Mouse (Mus musculus): Measurements from ENCODE around the gene Adamts20. TPM values are rescaled to one million over a fixed set of nuclear protein-coding genes. Genes with fewer than 3 reads are reported as not detected.

The Adamts20 gene
- polyA plus RNA-seq, 1 experiment from 2014 or later: 5.4 TPM

- H3K4me1 ChIP-seq (ENCODE audit: control insufficient read depth, insufficient read depth, low read length): 0 out of 2 replicates have a peak, but pooled peaks cover 3% of the 10 kb centered on the region
- H3K4me2 ChIP-seq (replicated peaks; ENCODE audit: low read depth, low read length): no peak overlapping the region
- H3K36me3 ChIP-seq (ENCODE audit: control insufficient read depth, insufficient read depth, low read length): no peaks in the 10 kb centered on the region
- H3K9ac ChIP-seq (replicated peaks; ENCODE audit: low read depth, low read length): no peak overlapping the region
- WGBS: 74% methylated on average over 2 of the region's 2 CpGs
- H3K27me3 ChIP-seq (ENCODE audit: control insufficient read depth, insufficient read depth, low read length): no peaks in the 10 kb centered on the region
- ATAC-seq (ENCODE audit: insufficient number of reproducible peaks, insufficient read depth, low FRiP score, low read depth): no peak
- H3K27ac ChIP-seq (ENCODE audit: low read length): no peak overlapping the region
- no peaks in the 10 kb centered on the region for H3K9me3 ChIP-seq (ENCODE audit: control insufficient read depth, low read depth, low read length)
- no peak overlapping the region for H3K4me3 ChIP-seq (ENCODE audit: low read depth, low read length)
Measured at GRCm38 (mm10) chr15:94235190-94235589, 230.0 kb downstream of the Adamts20 start.

GRCm38 (mm10) chr15:94231246-94231645 lies 234.0 kb downstream of the Adamts20 start:
- Histone ChIP-seq H3K9me3 (ENCODE audit: control insufficient read depth, low read depth, low read length) (no peaks in the 10 kb centered on the region), H3K9ac (replicated peaks; ENCODE audit: low read depth, low read length) (no peak overlapping the region), H3K36me3 (ENCODE audit: control insufficient read depth, insufficient read depth, low read length) (no peaks in the 10 kb centered on the region), H3K4me2 (replicated peaks; ENCODE audit: low read depth, low read length) (no peak overlapping the region), H3K4me1 (ENCODE audit: control insufficient read depth, insufficient read depth, low read length) (no peaks in the 10 kb centered on the region), H3K4me3 (ENCODE audit: low read depth, low read length) (no peak overlapping the region), H3K27me3 (ENCODE audit: control insufficient read depth, insufficient read depth, low read length) (no peaks in the 10 kb centered on the region), H3K27ac (ENCODE audit: low read length) (no peak overlapping the region)
- ATAC-seq (ENCODE audit: insufficient number of reproducible peaks, insufficient read depth, low FRiP score, low read depth): no peak
- WGBS: 27% methylated on average over 5 of the region's 5 CpGs

DNA sequence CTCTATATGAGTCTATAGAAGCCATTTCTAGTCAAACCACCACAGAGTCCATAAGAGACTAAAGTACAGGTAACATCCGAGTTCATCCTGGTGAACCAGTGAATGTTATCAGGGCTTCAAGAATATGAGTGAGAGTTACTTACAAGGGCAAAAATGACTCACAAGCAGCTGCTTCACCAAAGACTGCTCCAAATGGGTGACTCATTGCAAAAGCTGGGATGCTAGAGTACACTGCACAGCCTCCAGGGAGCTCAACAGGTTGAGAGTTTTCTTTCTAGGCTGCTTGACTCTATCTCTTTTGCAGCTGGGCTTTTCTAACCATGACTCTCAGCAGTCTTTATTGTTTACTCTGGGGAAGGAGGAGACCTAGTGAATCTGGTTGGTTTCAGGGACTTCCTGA lies 237.8 kb downstream of the Adamts20 start:
- H3K9ac ChIP-seq (replicated peaks; ENCODE audit: low read depth, low read length): no peak overlapping the region
- no peaks in the 10 kb centered on the region for H3K36me3 ChIP-seq (ENCODE audit: control insufficient read depth, insufficient read depth, low read length)
- no peaks in the 10 kb centered on the region for H3K27me3 ChIP-seq (ENCODE audit: control insufficient read depth, insufficient read depth, low read length)
- no peak overlapping the region for H3K27ac ChIP-seq (ENCODE audit: low read length)
- WGBS: 93% methylated on average over 1 of the region's 1 CpGs
- H3K4me2 ChIP-seq (replicated peaks; ENCODE audit: low read depth, low read length): no peak overlapping the region
- H3K4me3 ChIP-seq (ENCODE audit: low read depth, low read length): no peak overlapping the region
- H3K9me3 ChIP-seq (ENCODE audit: control insufficient read depth, low read depth, low read length): no peaks in the 10 kb centered on the region
- no peaks in the 10 kb centered on the region for H3K4me1 ChIP-seq (ENCODE audit: control insufficient read depth, insufficient read depth, low read length)
- no peak for ATAC-seq (ENCODE audit: insufficient number of reproducible peaks, insufficient read depth, low FRiP score, low read depth)

- H3K4me2 ChIP-seq (replicated peaks; ENCODE audit: low read depth, low read length): no peak overlapping the region
- H3K4me1 ChIP-seq (ENCODE audit: control insufficient read depth, insufficient read depth, low read length): peaks cover 8% of the 10 kb centered on the region; the same call in 1 of the 2 replicates
- H3K4me3 ChIP-seq (ENCODE audit: low read depth, low read length): no peak overlapping the region
- 28% methylated on average over 8 of the region's 8 CpGs for WGBS
- no peak for ATAC-seq (ENCODE audit: insufficient number of reproducible peaks, insufficient read depth, low FRiP score, low read depth)
- H3K9ac ChIP-seq (replicated peaks; ENCODE audit: low read depth, low read length): no peak overlapping the region
- H3K27ac ChIP-seq (ENCODE audit: low read length): no peak overlapping the region
- no peaks in the 10 kb centered on the region for H3K27me3 ChIP-seq (ENCODE audit: control insufficient read depth, insufficient read depth, low read length)
- H3K36me3 ChIP-seq (ENCODE audit: control insufficient read depth, insufficient read depth, low read length): no peaks in the 10 kb centered on the region
- H3K9me3 ChIP-seq (ENCODE audit: control insufficient read depth, low read depth, low read length): no peaks in the 10 kb centered on the region
Measured at GRCm38 (mm10) chr15:94223101-94223500, 242.1 kb downstream of the Adamts20 start.

DNA sequence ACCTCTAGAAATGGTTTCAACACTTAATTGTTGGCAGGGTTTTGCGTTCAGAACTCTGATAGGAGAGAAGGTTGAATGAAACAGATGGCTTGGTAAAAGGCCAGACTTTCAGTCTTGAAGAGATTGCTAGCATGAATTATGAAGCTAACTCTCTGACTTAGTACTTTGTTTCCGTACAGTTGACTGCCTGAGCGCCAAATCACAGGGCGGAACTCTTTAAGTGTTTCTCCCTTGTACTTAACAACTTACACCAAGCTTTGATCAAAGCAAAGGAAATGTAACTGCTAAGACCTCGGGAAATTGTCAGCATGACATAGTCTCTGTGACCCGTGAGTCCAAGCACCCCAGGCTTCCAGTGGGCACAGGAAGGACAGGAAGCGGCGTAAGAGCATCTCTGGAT lies 244.5 kb downstream of the Adamts20 start:
- Histone ChIP-seq H3K4me2 (replicated peaks; ENCODE audit: low read depth, low read length) (no peak overlapping the region), H3K27me3 (ENCODE audit: control insufficient read depth, insufficient read depth, low read length) (no peaks in the 10 kb centered on the region), H3K36me3 (ENCODE audit: control insufficient read depth, insufficient read depth, low read length) (no peaks in the 10 kb centered on the region), H3K9me3 (ENCODE audit: control insufficient read depth, low read depth, low read length) (no peaks in the 10 kb centered on the region), H3K27ac (ENCODE audit: low read length) (no peak overlapping the region), H3K9ac (replicated peaks; ENCODE audit: low read depth, low read length) (no peak overlapping the region), H3K4me3 (ENCODE audit: low read depth, low read length) (no peak overlapping the region), H3K4me1 (ENCODE audit: control insufficient read depth, insufficient read depth, low read length) (peaks cover 8% of the 10 kb centered on the region; the same call in 1 of the 2 replicates)
- no peak for ATAC-seq (ENCODE audit: insufficient number of reproducible peaks, insufficient read depth, low FRiP score, low read depth)
- 39% methylated on average over 8 of the region's 8 CpGs for WGBS

Other genes with a start within 250 kb of the Adamts20 start
- 8.9 and 11.0 TPM in 2 replicates for gene Pus7l, start 78.1 kb upstream of the Adamts20 start, polyA plus RNA-seq (2014; fragmentation: Nextera tagmentation; extraction: Ambion mirVana)
- gene Irak4, start 78.2 kb upstream of the Adamts20 start, polyA plus RNA-seq (2014; fragmentation: Nextera tagmentation; extraction: Ambion mirVana): 7.0 and 10.3 TPM in 2 replicates
- gene Twf1, start 124.5 kb upstream of the Adamts20 start, polyA plus RNA-seq (2014; fragmentation: Nextera tagmentation; extraction: Ambion mirVana): 92.3 and 95.5 TPM in 2 replicates
- 3.8 and 3.9 TPM in 2 replicates for gene Tmem117, start 163.8 kb upstream of the Adamts20 start, polyA plus RNA-seq (2014; fragmentation: Nextera tagmentation; extraction: Ambion mirVana)